Mouse (Mus musculus) thymus, adult 18-20 months (tissue): ENCODE data around the gene Skida1.
A peak's percentile ranks its signal among the peaks of the same experiment; 100 is the strongest.
"Not testable (repeated sequence)": the region's sequence is repeated elsewhere in the genome, so short reads cannot be mapped to it uniquely, and the experiment has no call there.

Source experiments
- DNase-seq, 2 experiments: peaks; one replicate each; pipeline ENCODE4 v3.0.0; 2022; ENCODE audit warnings: mixed read lengths in 2 of 2

Skida1 gene

GRCm38 (mm10) chr2:18048453-18049075 lies at the start of gene Skida1:
Gene Skida1, minus strand, starts transcription at chr2:18049051.
- DNase-seq: no peak

DNA sequence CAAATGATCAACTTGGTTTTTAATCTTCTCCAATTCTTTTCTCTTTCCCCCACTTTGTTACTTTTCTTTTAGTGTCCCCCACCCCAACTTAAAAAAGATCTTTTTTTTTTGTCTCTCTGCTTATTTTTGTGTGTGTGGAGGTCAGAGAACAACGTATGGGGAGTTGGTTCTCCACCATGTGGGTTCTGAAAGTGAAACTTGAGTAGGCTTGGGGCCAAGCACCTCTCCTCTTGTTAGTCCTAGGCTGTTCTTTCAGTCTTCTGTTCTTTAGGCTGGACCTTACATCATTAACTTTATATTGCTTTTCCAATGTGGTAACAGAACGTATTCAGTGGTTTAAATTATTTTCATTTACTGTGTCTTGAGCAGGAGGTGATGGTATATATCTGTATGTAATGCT lies 47.0 kb upstream of the Skida1 start:
- DNase-seq: no peak

GRCm38 (mm10) chr2:18094319-18094718 lies 45.5 kb upstream of the Skida1 start:
- no peak for DNase-seq

DNA sequence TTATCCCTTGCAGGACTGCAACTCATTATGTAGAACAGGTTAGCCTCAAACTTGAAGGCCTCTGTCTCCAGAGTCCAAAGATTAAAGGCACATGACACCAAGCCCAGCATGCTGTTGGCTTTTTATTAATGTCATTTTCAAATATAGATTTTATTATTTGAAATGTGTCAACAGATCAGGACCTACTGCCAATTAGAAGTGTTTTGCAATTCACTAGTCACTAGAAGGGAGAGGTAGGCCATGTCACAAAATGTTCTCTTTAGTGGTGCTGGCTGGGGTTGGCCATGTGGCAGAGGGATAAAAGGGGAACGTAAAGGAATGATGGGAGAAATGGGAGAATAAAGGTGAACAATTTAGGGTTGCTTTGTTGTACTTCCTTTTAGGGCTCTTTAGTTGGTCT lies 45.0 kb upstream of the Skida1 start:
- no peak for DNase-seq

GRCm38 (mm10) chr2:18087695-18088094 lies 38.8 kb upstream of the Skida1 start:
- DNase-seq: not testable (repeated sequence)

- DNase-seq: no peak
Measured at GRCm38 (mm10) chr2:18080182-18080860, 31.5 kb upstream of the Skida1 start.

- no peak for DNase-seq
Measured at GRCm38 (mm10) chr2:18071947-18072346, 23.1 kb upstream of the Skida1 start.

GRCm38 (mm10) chr2:18068071-18068796 lies 19.4 kb upstream of the Skida1 start:
- DNase-seq: no peak

- no peak for DNase-seq
Measured at GRCm38 (mm10) chr2:18066436-18066835, 17.6 kb upstream of the Skida1 start.

DNA sequence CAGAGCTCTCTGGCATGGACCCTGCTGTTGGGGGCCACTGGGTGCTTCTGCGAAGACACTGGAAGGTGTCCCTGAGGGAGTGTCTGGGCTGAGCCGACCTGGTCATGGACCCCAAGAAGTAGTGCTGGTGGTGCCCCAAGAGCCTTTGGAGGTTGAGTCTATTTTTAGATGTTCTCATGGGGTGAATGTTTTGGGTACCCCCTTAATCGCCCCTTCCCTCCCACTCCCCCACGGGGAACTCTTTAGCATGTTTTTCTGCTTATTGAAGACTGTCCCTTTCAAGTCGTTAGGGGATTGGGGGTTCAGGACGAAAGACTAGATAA lies 16.8 kb upstream of the Skida1 start:
- DNase-seq: no peak

- peak; percentile 65 to 70 for DNase-seq
Measured at GRCm38 (mm10) chr2:18064941-18065707, 16.3 kb upstream of the Skida1 start.

DNA sequence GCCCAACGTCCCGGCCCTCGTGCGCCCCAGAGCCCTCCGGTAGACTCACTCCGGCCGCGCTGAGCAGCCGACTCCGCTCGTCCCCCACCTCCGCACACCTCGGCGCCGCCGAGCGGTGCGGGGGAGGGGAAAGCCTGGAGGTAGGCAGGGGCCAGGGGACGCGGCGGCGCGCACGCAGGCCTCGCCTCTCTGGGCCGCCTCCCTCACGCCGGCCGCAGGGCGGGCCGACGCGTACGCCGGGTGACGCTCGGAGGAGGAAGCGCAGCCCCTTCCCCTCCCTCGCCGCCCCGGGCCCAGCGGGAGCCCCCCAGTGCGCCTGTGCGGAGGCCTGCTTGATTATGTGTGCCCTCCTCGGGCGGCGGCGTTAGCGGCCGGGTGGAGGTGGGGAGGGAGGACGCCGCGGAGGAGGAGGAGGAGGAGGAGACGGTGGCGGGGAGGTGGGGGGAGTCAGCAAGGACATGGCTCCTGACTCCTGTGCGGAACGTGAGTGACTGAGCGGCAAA lies 15.6 kb upstream of the Skida1 start:
- DNase-seq: peak; percentile 93 to 94

- no peak for DNase-seq
Measured at GRCm38 (mm10) chr2:18063763-18064251, 15.0 kb upstream of the Skida1 start.

DNA sequence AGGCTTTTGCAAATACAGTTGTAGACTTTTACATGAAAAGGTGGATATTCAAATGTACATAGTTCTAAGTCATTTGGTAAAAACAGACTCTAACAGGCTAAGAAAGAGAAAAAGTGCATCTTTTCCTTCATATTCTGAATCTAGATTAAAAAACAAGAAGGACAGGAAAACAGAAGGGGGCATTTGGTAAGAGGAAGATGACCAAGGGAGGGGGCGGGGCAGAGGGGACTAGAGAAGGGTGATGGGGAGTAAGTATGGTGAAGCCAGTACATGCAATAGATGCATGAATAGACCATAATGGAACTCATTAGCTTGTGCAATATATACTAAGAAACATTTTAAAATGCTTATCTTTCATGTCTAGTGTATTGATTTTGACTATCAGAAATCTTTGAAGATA lies 11.5 kb upstream of the Skida1 start:
- no peak for DNase-seq

GRCm38 (mm10) chr2:18059891-18060290 lies 11.0 kb upstream of the Skida1 start:
- no peak for DNase-seq

DNA sequence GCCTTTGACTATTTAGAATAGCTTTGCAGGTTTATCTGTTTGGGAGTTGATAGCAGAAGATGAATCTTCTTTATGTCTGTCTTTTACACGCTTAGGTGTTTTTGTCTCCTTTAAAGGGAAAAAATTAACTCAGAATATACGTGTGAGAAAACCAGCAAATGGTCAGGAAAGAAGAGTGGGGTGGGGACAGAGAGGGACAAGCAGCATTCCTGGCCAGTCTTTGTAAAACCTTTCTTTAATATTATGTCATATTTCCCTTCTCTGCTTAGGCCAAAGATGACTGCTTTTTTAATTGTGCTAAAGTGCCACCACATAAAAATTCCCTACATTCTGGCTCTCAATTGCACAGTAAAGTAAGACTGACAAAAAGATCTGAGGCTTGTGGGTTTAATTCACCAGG lies 10.2 kb upstream of the Skida1 start:
- DNase-seq: no peak

GRCm38 (mm10) chr2:18058146-18058708 lies 9.4 kb upstream of the Skida1 start:
- no peak for DNase-seq

GRCm38 (mm10) chr2:18057336-18058145 lies 8.7 kb upstream of the Skida1 start:
- peak; percentile 60 to 66 for DNase-seq

DNA sequence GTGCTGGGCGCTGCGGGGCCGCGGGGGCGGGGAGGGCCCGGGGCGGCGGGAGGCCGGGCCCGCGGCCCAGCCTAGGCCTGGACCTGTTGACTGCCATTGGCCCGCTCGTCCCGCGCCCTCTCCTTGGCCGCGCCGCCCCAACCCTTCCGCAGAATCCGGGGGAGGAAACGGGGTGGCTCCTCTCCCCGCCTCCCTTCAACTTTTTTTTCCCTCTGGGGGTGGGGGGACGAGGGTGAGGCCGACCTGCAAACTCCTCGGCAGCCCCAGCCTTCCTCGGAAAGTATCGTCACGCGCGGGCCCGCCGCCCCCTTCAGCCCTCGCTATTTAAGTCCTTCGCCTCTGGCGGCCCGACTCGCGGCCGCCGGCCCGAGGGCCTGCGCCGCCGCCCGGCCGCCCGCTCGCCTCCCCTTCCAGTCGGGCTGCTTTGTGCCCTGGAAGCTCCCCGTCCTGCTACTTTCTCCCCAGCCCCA lies 8.0 kb upstream of the Skida1 start:
- DNase-seq: peak; percentile 93 to 95

DNA sequence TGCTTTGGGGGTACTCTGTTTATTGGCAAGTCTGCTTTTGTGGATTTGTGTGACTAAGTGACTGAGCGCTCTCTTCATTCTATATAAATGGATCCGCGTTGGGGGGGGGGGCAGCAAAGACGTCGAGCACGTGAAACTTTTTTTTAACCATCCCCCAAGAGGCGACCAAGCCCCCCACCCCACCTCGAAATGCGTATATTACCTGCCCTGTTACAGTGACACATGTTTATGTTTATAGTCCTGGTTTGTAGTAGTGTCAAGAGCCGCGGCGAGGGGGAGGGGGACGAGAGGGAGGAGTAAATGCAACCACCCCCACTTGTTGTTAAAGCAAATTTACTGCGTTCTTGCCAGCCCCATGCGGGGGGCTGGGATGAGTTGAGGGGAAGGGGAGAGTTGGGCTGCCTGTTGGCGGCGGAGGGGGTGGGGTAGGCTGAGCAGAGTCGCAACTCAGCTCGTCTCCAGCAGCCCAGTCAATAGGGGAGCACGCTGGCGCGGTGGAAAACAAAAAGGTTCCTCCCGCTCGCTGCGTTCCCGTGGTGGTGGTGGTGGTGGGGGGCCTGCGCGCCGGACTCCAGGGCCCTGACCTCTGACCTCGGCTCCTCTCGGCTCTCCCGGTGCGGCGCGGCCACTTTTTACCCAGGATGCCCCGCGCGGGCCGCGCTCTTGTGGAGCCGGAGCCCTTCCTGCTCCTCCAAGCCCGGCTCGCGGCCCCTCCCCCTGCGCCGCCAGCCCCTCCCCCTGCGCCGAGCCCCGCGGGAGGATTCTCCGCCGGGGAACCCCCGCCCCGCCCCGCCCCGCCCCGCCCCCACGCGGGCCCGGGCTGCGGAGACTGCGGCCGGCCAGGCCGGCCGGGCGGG lies 7.3 kb upstream of the Skida1 start:
- peak; percentile 88 to 90 for DNase-seq
